Mouse (Mus musculus) kidney, adult 11 months (tissue): ENCODE measurements around the gene Bpifc.

ENCODE experiments used
- DNase-seq: peaks from one replicate; pipeline ENCODE4 v3.0.0; 2022

Gene Bpifc

DNA sequence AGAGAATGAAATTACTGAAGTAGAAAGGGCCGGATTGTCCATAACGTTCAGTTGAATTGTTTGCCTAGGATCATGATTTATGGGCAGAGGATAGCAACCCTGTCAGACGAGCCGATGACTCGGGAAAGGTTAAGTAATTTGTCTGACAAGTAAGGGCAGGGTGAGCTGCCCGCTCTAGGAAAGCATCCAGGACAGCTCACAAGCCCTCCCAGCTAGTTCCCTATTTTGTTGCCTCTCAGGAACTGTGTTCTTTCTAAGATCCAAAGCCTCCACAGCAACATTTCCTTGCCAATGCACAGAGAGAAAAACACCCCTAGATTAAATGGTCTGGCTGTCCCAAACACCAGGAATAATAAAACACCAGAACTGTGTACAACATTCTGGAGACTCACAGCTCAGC lies 1.1 kb downstream of the Bpifc start:
- no peak for DNase-seq

DNA sequence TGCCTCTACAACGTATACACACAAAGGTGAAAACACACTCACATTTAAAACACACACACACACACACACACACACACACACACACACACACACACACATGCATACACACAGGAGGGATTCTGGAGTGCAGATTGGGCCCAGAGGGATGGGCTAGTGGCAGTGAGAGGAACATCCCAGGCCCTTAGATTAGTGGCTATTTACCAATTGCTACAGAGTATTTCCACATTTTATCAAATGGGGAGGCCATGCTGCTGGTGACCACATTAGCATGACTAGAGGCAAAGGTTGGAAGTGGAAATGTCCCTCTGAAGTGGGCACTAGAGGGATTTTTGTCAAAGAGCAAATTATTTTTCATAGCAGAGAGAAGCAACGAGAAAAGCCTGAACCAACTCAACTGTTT lies 2.0 kb downstream of the Bpifc start:
- DNase-seq: no peak

DNA sequence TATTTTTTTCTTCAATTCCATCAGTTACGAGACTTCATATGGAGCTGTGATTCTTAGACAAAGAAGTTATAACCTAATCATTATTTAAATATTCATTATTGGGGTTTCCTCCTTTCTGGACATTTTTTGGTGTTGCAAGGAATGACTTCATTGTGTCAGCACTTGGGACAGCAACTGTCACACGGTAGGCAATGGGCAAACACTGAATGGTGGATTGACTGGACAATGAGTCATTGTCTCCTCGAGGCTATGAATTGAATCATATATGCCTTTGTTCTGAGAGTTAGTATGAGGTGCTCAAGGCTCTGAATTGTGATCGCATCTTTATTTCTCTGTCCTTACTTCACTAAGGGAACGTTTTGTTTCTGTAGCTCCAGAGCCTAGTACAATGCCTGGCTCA lies 5.2 kb downstream of the Bpifc start:
- no peak for DNase-seq

DNA sequence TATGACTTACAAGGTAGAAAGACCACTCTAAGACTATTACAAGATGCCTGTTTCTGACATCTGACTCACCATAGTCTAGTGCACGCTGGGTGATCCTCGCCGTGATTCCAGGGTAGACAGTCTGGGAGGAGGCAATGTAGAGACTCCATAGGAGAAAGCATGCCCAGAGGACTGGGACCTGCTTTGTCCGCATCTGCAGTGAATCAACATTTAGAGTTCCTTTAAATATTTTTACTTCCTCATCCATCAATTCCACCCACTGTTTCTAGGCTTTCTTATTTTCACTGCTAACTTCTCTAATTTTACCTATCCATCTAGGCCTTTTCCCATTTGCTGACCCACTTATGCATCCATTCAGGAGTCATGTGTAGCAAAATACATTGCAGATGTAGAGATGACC lies 11.2 kb downstream of the Bpifc start:
- no peak for DNase-seq

DNA sequence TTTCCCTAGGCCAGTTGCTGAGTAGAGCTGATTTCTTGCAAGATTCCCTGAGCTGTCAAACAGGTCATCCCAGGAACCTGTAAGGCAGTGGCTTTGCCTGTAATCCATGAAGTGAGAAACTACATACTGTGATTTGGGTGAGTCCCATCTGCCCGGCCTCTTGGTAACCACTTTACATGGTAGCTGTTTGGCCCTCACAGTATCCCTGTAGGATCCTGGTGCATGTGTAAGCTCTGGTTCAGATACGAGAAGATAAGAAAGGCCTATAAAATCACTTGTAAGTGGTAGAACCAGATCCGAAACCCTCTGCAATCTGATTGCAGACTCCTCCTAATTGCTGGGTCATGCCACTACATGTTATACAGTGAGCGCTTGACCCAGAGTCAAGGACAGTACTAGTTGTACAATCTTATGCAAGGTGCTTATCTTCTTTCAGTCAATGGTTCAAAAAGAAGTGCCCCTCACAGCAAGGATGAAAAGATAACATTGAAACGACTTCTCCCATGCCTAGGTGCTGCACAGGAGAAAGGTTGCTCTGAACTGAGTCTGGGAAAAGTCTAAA lies 17.1 kb downstream of the Bpifc start:
- no peak for DNase-seq

DNA sequence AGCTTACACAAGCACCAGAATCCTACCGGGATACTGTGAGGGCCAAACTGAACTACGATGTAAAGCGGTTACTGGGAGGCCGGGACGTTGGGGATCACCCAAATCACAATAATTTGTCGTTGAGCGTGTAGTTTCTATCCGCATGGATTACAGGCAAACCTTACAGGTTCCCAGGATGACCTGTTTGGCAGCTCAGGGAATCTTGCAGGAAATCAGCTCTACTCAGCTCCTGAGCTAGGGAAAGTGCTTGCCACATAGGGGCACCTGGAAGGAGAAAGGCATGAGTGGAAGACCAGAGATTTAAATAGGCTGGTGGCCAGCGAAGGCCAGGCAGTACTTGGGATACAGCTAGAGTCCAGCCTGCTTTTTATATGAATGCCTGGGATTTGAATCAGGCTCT lies 17.9 kb downstream of the Bpifc start:
- DNase-seq: no peak

DNA sequence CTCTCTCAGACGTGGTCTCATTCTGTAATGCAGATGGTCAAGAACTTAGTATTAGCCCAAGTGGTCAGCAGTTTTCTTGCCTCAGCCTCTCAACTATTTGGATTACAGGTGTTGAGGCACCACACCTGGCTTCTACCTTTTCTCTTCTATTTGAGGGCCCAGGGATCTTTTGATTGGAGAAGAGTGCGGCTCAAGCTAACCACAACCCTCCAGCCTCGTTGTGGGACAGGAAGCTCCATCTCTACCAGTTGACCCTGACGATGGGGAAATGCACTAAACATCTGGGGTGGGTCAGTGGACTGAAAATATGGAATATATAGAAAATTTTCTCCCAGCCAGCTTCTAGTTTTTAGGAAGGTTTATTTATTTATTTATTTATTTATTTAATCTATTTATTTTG lies 19.3 kb downstream of the Bpifc start:
- DNase-seq: no peak

DNA sequence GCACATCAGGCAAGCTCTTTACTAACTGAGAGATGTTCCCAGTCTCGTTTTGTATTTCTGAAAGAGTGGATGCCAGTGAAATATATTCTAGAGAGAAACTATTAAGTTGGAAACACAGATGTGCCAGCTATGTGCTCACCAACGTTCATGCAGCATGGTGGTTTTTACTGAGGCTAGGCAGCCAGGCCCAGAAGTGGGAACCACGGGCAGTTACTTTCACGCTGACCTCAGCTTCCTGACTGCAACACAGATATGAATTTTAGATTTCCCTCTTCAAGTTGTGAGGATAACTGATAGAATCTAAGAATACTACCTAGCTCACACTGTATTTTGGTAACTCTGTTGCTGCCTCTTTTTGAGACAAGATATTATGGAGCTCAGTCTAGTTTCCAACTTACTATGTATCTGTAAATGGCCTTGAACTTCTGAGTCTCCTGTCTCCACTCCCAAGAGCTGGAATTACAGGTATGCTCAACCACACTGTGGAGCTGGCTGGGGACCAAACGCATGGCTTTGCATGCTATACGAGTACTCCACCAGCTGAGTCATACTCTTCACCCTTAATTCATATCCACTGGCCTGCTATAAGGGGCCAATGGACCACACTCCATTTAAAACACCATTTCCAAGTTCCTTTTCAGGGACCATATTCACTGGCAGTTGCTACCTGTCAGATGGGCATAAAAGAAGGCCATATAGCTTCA lies 22.1 kb downstream of the Bpifc start:
- DNase-seq: no peak

DNA sequence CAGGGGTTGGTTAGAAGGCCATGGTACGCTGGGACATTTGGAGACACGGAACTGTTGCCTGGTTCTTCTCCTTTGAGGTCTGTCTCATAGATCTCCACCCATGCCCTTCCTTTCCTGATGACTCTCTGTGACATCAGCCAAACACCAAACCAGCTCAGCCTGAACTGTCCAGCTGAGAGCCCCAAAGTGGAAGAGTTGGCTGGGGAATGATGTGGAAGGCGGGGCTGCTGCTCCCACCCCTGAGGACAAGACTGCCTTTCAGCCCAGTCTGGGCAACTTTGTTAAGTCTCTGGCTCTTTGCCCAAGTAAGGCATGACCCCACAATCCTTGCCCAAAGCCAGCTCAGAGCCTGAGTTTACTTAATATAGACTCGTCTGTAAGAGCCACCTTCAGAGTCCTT lies 38.8 kb downstream of the Bpifc start:
- DNase-seq: no peak

DNA sequence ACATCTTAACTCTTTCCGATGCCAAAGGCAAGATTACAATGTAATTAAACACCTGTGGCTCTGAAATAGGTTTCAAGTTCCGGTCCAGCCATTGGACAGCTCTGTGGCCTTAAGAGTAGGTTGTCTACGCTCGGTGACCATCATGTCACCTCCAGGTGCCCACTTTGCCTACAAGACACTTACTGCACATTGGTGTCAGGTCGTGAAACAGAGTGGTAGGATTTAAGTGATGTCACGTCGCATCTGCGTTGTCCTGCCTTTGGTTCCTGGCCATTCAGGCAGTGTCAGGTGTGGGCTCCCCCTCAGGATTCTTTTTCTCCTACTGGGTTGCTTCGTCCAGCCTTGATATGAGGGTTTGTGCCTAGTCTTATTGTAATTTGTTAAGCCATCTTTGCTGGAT lies 39.9 kb downstream of the Bpifc start:
- no peak for DNase-seq

DNA sequence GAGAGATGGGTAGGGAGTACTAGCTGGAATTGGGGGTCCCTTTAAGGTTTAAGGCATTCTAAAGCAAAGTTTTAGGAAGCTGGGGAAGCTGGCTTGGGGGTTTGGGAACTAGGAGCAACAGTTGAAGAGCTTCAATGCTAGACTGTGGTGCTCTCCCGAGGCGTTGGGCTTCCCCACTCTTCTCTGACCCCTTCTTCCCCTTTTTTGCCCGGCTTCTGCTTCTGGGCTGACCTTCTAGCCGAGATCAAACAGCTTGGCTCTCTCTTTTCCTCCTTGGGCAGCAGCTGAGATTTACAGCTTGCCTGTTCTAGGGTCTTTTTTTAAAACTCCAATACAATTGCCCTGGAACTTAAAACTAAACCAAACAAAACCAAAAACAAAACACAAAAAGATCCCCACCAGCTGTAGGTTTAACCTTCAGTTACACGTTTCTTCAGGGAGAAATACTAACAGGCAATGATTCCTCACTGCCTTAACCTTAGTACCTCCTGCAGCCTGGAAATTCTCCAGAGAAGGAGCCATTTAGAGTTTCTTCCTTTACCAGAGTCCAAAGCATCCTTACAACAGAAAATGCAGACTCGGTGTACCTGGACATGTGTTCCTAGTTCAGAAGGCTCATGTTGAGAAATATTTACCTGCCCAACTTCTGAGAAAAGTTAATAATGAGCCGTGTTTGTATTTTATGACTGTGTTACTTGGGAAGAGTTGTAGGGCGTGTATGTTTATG lies 41.6 kb downstream of the Bpifc start:
- DNase-seq: peak; percentile 62

DNA sequence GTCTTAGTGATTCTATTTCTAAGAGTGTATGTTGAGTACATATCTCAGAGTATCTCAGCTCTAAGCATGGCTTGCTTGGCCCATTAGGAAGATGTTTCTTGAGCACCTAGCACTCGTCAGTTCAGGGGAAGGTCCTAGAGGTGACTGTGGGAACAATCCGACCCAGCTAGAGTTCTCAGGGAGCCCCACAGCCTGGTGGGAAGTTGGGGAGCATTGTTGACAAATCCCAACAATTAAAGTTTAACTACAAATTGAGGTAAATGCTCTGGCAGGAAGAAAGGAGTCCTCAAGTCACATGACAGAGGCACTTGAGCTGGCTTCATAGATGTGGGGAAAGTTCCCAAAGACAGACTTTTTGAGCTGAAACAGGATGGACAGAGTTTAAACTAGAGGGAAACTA lies 43.0 kb downstream of the Bpifc start:
- peak; percentile 33 for DNase-seq

DNA sequence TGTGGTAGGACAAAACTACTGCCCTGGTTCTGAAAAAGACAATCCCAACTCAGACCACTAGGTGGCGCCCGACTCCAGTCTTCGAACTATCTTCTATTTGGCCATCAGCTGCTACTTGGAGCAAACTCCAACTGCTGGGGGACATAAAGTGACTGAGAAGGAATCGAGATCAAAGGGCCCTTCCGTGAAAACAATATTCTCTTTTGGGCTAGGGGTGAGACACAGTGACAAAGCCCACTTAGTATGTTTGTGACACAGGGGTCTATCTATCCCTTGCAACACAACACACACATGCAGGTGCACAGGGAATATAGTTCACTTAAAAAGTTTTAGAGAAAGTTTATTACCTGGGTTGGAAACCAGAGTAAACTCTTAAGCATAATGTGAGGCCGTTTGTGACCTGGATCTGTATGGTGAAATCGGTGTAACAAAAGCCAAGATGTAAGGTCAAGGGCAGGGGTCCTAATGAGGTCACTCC lies 43.5 kb downstream of the Bpifc start:
- peak; percentile 82 for DNase-seq

DNA sequence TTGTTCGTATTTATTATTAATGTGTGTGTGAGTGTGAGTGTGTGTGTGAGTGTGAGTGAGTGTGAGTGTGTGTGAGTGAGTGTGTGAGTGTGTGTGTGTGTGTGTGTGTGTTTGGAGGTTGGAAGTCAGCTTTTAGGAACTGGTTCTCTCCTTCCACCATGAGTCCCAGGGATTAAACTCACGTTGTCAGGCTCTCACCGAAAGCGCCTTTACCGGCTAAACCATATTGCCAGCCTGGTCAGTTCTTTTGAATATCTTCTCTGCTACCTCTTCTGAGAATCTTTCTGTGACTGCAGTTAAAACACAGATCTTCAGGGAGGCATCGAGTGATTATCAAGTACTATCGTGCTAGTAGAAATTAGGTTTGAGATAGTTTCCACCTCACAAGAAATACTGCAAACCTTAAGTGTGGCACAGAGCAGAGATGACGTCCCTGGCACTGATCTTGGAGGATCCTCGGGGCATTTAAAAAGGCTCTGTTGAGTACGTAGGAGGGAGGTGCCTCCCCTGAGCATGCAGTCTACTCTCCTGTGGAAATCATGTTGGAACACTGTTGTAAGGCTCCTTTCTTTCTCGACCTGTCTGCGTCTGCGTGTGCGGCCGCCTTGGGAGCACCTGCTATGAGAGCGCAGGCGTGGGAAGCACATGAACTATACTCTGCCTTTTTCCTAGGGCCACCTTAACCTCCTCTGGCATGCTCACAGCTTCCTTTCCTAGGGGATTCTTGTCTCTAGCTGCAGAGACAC lies 44.1 kb downstream of the Bpifc start:
- DNase-seq: no peak

DNA sequence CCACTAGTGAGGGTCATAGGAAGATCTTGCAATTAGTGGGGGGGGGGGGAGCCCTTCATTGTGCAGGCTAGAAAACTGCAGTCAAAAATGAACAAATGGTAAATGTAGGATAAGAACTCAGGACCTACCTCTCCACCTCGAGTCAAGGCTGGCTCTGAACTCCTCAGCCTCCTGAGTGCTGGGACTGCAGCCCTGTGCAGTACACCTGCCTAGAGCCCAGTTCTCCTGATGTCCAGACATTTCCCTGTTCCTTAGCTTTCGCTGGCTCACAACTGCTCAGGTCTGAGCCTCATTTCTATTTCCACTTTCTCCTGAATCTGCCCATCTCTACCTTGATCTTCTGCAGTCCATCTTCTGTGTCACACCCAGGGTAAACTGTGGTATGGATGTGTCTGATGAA lies 45.2 kb downstream of the Bpifc start:
- no peak for DNase-seq

DNA sequence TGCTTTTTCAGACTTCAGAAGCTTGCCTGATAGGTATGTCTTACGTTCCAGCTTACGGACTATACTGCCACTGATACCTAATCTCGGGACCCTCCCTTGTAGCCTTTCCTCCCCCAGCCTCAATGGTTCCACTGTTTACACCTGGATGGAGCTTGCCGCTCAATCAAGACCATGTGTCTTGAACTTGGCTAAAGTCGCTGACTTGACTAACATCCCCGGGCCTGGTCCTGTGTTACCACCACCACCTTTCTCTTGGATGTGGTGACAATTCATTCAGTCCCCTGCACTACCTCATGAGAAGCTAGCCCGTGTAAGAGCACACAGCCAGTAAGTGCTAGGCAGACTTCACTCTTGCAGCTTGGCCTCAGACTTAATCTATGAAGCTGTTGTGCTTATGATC lies 47.4 kb downstream of the Bpifc start:
- no peak for DNase-seq

DNA sequence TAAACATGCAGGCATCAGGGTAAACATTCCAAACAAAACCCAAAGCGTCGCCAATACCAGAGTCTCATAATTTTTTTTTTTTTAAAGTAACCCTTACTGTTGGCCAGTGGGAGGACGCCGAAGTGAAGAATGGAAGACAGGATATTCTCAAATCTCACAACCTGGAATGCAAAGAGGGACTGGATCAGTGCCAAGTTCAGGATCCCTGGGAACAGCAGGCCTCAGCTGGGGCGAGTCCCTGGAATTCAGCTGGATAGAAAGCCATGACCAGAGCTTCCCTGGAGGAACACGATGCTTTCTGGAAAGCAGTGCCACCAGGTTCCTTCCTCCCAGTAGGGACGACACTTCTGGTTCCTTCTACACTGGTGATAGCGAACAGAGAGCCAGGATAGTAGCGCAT lies 48.8 kb downstream of the Bpifc start:
- no peak for DNase-seq

DNA sequence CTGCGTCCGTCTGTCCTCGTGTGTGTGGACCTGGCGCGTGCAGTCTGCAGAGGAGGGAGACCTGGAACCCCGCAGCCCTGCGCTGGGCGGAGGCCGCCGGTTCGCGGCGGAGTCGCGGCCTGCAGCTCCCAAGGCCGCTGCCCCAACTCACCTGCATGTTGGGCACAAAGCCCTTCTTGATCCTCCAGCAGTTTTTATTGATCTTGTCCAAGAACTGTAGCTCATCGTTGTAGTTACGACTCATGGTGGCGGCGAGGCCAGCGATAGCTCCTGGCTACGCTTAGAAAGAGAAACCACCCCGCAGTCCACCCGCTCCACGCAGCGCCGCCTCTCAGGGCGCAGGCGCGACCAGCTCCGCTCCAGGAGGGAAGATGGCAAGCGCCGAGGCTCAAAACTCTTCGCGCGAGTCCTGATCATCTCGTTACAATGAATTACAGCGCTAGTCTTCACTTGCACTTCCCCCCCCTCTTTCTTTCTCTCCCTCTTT lies 54.2 kb downstream of the Bpifc start, which contains the start of gene Rtcb:
Gene Rtcb (minus strand): TSS at position 360 of the 487 bp plus-strand sequence.
- DNase-seq: peak; percentile 91

DNA sequence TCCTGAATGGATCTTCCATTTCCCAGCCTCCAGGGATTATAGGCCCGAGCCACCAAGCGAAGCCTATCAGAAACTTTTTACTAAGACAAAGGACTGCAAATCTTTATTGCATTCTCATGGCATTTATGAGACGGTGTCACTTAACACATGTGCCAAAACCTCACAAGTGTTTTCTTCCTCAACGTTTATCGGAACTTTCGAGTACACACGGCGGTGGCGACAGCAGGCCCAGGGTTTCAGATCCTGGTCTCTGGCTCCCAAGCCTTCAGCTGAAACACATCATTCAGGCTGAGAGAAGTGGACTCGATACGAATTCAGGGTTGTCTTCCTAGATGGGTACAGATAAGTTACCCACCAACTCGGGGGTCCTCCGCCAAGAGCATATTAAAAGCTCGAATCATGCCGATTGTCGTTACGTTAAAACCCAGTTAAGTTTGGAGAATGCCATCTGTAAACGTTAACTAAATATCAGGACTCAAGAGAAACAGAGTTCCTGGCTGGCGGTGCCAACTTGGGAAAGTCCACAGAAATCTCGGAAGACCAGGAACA lies 54.8 kb downstream of the Bpifc start:
- no peak for DNase-seq

DNA sequence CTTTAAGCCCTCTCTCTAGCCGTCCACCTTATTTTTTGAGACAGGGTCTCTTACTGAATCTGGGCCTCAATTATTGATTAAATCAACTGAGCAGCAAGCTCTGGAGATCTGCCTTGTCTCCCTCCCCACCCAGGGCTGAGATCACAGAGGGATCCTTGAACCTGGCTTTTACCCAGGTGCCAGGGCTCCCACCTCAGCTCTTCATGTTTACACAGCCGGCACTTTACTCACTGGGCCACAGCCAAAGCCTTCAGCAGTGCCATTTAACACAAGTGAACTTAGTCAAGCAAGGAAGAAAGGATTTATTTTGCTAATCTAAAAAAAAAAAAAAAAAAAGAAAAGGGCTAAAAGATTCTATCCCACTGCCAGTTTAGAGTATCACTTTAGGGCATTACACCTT lies 57.3 kb downstream of the Bpifc start:
- no peak for DNase-seq

DNA sequence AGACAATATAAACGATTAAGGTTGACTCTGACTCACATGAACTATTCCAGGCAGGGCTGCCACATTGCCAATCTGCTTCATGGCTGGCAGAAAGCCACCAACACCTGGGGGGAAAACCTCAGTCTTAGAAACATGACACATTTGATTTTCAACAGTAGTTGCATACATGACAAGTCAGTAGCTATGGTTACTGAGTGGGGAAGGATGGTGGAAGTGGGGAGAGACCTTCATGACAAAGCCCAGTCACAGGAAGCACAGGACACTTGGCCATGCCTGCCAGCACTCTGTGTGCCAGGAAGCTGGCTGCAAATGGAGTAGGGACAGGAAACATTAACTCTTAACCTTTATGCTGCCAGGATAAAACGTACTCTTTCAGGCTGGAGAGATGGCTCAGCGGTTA lies 58.3 kb downstream of the Bpifc start:
- DNase-seq: peak; percentile 33

DNA sequence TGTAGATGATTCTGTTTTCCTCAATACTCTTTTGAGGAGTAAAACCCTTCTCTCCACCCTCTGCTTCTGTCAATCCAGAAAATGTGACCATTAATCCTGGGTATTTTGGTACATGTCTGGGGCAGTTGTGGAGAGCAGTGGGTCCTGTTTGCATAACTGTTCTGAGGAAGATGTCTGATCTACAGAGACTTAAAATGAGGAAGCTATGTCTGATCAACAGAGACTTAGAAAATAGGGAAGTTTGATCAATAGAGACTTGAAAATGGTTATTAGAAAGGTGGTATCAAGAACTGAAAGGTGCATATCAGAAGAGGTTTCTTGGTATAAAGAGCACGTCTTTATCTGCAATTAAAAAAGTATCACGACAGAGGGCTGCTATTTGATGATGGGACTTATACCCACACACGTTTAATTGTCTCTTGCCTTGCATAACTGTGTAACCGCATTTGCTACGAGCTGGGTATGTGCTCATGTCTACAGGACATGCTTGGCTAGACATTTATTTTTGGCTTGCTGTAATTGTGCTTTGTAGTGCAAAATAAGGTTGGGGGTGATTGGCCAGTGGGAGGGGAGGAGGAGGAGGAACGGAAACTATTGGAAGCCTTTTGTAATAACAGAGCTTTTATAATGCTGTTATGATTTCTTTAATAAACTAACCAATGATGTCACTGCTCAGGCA lies 59.8 kb downstream of the Bpifc start:
- DNase-seq: no peak
